Mouse (Mus musculus) embryonic facial prominence, embryonic 14.5 days (tissue): ENCODE measurements around the gene Tuba8. TPM values are rescaled to one million over a fixed set of nuclear protein-coding genes. Genes with fewer than 3 reads are reported as not detected.
A peak's percentile ranks its signal among the peaks of the same experiment; 100 is the strongest.

Source experiments
- ATAC-seq: fragments of 200-750 bp; cut with Nextera tagmentation; 2 replicates; pipeline ENCODE4 v1.8.0; 2017; ENCODE audit warnings: low read depth, moderate number of reproducible peaks, moderate TSS enrichment
- DNase-seq: peaks from one replicate; pipeline ENCODE4 v3.0.0-alpha.2; 2015; ENCODE audit warnings: low spot score
- H3K27ac ChIP-seq: fragments of 300-500 bp; sonication (generic); replicated peaks from 2 replicates; pipeline ENCODE4 v1.5.1; 2014; ENCODE audit warnings: low read depth, mild to moderate bottlenecking, low read length, moderate library complexity
- H3K27me3 ChIP-seq: fragments of 300-500 bp; sonication (generic); replicated peaks from 2 replicates; pipeline ENCODE4 v1.6.1; 2014; ENCODE audit warnings: low read length; ENCODE audit not compliant: control insufficient read depth, insufficient read depth
- H3K36me3 ChIP-seq: fragments of 300-500 bp; sonication (generic); 2 replicates; pipeline ENCODE4 v1.6.1; 2014; ENCODE audit warnings: low read length, mixed read lengths; ENCODE audit not compliant: control insufficient read depth, insufficient read depth
- H3K4me1 ChIP-seq: fragments of 300-500 bp; sonication (generic); 2 replicates; pipeline ENCODE4 v1.6.1; 2014; ENCODE audit warnings: antibody characterized with exemption, low read length; ENCODE audit not compliant: control insufficient read depth, insufficient read depth
- H3K4me2 ChIP-seq: fragments of 300-500 bp; sonication (generic); 2 replicates; pipeline ENCODE4 v1.6.1; 2014; ENCODE audit warnings: low read depth, mild to moderate bottlenecking, low read length, moderate library complexity, mixed read lengths
- H3K4me3 ChIP-seq: fragments of 300-500 bp; sonication (generic); 2 replicates; pipeline ENCODE4 v1.5.1; 2014; ENCODE audit warnings: low read depth, mild to moderate bottlenecking, low read length
- H3K9ac ChIP-seq: fragments of 300-500 bp; sonication (generic); 2 replicates; pipeline ENCODE4 v1.6.1; 2014; ENCODE audit warnings: low read depth, mild to moderate bottlenecking, low read length, moderate library complexity, mixed read lengths
- H3K9me3 ChIP-seq: fragments of 300-500 bp; sonication (generic); 2 replicates; pipeline ENCODE4 v1.6.1; 2016; ENCODE audit warnings: low read length; ENCODE audit not compliant: control insufficient read depth
- WGBS: fragments of 180-500 bp; shearing (Covaris S2); extraction: QIAGEN DNeasy Blood & Tissue Kit; methylation state at CpG from one replicate; pipeline ENCODE4 v1.1.7; 2014; 5-methylcytosine and 5-hydroxymethylcytosine counted together
- polyA plus RNA-seq: library from polyadenylated mRNA; unstranded; fragments of >200 nt; fragmentation: Nextera tagmentation; extraction: Ambion mirVana; gene quantifications from 2 replicates; pipeline ENCODE4 v1.2.1, GENCODE M21; 2014

The Tuba8 gene
- polyA plus RNA-seq, 1 experiment from 2014 or later = 1.9 TPM

DNA sequence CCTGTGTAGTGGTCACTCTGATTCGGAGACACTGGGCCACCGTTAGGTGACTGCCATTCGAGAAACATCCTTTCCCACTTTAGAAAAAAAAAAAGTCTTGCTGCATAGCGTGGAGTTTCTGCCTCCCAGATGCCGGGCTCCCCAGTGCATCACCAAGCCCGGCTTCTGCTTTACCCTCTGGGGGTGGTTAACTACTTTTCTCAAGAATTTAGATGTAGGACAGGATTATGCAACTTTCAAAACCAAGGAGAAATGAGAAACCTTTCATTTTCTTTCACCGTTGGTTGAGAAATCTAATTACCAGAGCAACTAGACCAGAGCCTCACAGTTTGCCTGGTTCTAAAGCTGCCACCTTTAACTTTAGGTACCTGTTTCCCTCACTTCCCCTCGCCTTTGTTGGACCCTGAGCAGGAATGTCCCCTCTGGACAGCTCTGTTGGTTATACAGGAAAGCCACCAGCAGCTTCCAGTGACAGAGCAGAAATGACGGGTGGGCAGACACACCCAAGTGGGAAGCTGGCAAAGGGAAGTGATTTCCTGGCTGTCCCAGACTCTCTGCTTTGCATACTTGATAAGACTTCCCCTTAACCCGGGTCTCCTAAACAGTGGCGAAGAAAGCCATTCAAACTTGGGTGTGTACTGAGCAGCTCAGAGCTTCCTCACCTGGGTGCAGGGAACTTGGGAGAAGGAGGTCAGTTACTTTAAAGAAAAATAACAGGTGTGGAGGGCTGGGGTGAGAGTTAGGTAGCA, 19.1 kb upstream of the Tuba8 start:
- Histone ChIP-seq H3K4me1 (no peaks in the 10 kb centered on the region), H3K9me3 (no peaks in the 10 kb centered on the region), H3K9ac (no peak overlapping the region), H3K27ac (no peak overlapping the region), H3K27me3 (no peaks in the 10 kb centered on the region), H3K4me3 (no peak overlapping the region), H3K4me2 (no peak overlapping the region), H3K36me3 (peaks cover 63% of the 10 kb centered on the region)
- no peak for DNase-seq
- ATAC-seq = no peak
- 73% methylated on average over 11 of the region's 11 CpGs for WGBS

DNA sequence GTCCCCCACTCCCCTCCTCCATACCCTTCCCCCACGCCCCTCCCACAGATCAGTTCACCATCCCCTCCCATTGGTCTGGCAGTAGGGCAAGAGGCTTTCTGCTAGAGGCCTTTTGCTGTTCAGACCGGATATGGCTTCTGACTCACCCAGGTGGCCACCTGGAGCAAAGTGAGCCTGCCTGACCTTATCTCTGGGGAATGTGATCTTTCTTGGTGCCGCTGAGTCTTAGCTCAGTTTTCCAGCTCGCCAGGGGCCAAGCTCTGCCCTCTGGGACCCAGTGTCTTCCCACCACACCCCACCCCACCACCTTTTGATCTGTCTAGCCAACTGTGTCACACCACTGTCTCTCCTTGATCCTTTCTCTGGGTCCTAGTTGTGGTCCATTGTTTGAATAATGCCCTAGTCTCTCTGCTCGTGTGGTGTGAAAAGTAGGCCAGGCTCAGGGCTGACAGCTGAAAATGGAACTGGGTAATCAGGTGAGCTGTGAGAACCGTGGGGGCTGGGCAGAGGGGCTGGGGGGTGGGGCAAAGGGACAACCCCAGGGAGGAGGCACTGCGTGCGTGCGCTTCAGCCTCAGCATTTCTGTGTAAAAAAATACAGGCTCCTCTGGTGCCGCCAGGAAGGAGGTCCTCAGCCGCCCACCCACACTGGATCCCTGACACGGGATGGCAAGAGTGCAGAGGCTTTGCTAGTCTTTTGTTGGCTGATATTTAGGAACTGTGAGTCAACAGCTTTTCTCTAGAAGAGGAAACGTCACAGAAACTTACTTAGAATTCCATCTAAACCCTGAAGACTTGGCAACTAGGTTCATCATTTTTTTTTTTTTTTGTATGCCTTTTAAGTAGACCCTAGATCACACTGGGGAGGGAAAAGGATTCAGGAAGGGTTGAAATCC, 16.2 kb upstream of the Tuba8 start:
- Histone ChIP-seq H3K4me3 (no peak overlapping the region), H3K4me1 (no peaks in the 10 kb centered on the region), H3K9me3 (no peaks in the 10 kb centered on the region), H3K36me3 (peaks cover 52% of the 10 kb centered on the region), H3K27ac (no peak overlapping the region), H3K27me3 (no peaks in the 10 kb centered on the region), H3K9ac (no peak overlapping the region), H3K4me2 (no peak overlapping the region)
- ATAC-seq (0 out of 2 replicates have a peak, but pooled peaks have one; percentile 12), DNase-seq (no peak)
- WGBS = 41% methylated on average over 13 of the region's 13 CpGs

DNA sequence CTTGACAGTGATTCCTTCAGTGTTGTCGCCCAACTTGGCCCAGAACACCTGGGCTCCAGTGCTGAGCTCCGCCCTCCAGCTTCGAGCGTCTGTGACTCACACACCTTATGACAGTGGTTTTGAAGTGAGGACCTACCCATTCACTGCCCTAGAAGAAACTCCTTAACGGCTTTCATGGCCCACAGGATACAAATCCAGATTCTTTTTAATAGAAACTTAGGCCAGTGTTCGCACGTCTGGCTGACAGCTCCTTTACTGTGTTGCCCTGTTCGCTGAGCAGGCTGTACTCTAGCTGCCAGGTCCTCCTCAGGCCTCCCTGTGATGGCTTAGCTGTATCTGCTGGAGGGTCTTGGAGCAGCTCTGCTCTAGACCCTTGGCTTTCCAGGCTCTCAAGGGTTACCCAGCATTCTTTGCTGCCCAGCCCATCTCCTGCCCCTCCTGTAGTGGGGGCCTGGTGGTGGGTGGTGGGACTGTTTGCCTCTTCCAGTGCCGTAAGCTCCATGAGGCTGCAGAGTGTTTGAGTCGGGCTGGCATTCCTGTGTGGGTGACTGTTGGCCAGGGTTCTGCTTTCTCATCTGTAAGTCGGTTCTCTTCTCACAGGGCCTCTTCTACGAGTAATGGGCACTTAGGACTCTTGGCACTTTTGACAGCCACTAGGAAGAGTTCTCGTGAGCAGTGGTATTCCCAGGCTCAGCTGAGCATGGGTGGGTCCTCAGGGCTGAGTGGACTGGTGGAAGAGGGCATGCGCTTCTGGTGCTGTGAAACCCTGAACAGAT, 15.4 kb upstream of the Tuba8 start:
- Histone ChIP-seq H3K4me2 (no peak overlapping the region), H3K9ac (no peak overlapping the region), H3K9me3 (no peaks in the 10 kb centered on the region), H3K36me3 (peaks cover 46% of the 10 kb centered on the region), H3K27ac (no peak overlapping the region), H3K27me3 (no peaks in the 10 kb centered on the region), H3K4me1 (no peaks in the 10 kb centered on the region), H3K4me3 (no peak overlapping the region)
- 76% methylated on average over 14 of the region's 14 CpGs for WGBS
- DNase-seq = no peak
- ATAC-seq = no peak

DNA sequence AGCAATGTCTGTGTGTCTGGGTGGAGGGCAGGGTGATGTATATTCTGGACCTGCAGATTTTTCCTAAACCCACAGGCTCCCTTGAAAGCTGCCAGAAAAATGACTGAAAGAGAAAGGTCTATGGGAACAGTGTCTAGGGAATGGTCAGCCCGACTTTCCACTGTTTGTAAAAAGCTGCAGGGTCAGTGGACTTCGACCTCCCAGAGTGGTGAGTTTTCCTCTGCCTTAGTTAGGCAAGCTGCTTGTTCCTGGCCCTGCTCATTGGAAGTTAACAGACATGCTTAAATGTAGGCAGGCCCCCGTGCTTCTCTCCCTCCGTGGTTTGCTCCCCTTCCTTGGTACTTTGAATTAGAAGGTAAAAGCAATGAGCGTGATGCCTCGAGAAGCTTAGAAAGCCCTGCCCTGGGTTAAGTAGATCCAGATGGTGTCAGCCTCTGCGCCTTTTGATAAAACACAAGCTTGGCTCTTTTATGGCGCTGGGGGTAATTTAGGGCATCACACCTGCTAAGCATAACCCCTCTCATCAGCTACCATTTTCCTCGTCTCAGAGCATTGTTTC, 12.6 kb upstream of the Tuba8 start:
- ATAC-seq (no peak), DNase-seq (no peak)
- no peak overlapping the region for H3K9ac ChIP-seq
- H3K36me3 ChIP-seq = peaks cover 28% of the 10 kb centered on the region; the same call in 1 of the 2 replicates
- 31% methylated on average over 9 of the region's 9 CpGs for WGBS
- no peaks in the 10 kb centered on the region for H3K9me3 ChIP-seq
- H3K27ac ChIP-seq = no peak overlapping the region
- no peak overlapping the region for H3K4me3 ChIP-seq
- no peaks in the 10 kb centered on the region for H3K4me1 ChIP-seq
- H3K4me2 ChIP-seq = no peak overlapping the region
- no peaks in the 10 kb centered on the region for H3K27me3 ChIP-seq

DNA sequence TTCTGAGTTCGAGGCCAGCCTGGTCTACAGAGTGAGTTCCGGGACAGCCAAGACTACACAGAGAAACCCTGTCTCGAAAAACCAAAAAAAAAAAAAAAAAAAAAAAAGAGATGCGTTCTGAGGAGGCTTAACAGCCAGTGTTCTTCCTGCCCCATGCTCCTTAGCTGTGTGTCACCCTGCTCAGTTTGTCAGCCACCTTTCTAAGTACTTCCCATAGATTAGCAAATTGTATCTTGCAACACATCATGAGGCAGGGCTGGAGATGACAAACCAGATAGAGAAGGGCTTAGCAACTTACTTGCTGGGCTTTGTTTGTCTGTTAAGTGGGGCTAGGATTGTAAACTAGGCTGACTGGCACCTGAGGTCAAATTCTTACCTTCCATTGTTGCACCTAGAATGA, 10.0 kb upstream of the Tuba8 start:
- DNase-seq (no peak), ATAC-seq (no peak)
- H3K27me3 ChIP-seq = no peaks in the 10 kb centered on the region
- WGBS = 82% methylated on average over 4 of the region's 4 CpGs
- 0 out of 2 replicates have a peak, but pooled peaks cover 9% of the 10 kb centered on the region for H3K36me3 ChIP-seq
- no peak overlapping the region for H3K27ac ChIP-seq
- no peak overlapping the region for H3K9ac ChIP-seq
- H3K9me3 ChIP-seq = no peaks in the 10 kb centered on the region
- H3K4me3 ChIP-seq = no peak overlapping the region
- H3K4me1 ChIP-seq = no peaks in the 10 kb centered on the region
- no peak overlapping the region for H3K4me2 ChIP-seq

DNA sequence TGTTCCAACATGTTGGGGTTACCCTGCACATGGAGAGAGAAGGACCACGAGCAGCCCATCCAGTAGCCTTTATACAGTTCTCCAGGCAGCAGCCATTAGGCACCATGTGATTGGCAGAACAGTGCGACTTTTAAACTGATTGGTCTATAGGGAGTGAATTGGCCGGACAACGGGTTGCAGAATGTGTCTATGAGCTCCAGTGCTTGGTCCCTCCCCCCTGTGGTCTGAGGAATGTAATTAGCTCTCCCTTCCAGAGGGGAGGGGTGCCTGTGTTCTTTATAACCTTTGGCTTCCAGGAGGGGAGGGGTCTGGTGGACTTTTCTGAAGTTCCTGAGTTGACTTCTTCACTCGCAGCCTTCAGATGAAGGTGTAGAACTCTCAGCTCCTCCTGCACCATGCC, 8.5 kb upstream of the Tuba8 start:
- H3K4me3 ChIP-seq = no peak overlapping the region
- no peak overlapping the region for H3K27ac ChIP-seq
- H3K9me3 ChIP-seq = no peaks in the 10 kb centered on the region
- H3K27me3 ChIP-seq = no peaks in the 10 kb centered on the region
- no peaks in the 10 kb centered on the region for H3K36me3 ChIP-seq
- 67% methylated on average over 5 of the region's 5 CpGs for WGBS
- no peak overlapping the region for H3K9ac ChIP-seq
- DNase-seq (no peak), ATAC-seq (no peak)
- H3K4me1 ChIP-seq = no peaks in the 10 kb centered on the region
- no peak overlapping the region for H3K4me2 ChIP-seq

DNA sequence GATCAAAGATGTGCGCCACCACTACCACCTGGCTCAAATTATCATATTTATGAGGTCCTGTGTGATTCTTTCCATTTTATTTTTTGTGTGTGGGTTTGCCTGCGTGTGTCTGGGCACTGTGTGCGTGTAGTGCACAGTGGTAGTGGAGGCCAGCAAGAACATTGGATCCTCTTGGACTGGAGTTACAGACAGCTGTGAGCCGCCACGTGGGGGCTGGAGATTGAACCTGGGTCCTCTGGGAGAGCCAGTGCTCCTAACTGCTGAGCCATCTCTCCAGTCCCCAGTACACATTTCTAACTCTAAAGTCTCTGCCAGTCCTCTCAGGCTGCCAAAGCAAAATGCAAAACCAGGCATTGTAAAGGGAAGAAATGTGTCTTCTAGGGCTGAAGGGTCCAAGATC, 4.0 kb upstream of the Tuba8 start:
- Histone ChIP-seq H3K9me3 (no peaks in the 10 kb centered on the region), H3K4me2 (no peak overlapping the region), H3K36me3 (no peaks in the 10 kb centered on the region), H3K4me3 (no peak overlapping the region), H3K27ac (no peak overlapping the region), H3K4me1 (peaks cover 9% of the 10 kb centered on the region), H3K27me3 (peaks cover 24% of the 10 kb centered on the region), H3K9ac (no peak overlapping the region)
- WGBS = 85% methylated on average over 5 of the region's 5 CpGs
- DNase-seq (no peak), ATAC-seq (no peak)

DNA sequence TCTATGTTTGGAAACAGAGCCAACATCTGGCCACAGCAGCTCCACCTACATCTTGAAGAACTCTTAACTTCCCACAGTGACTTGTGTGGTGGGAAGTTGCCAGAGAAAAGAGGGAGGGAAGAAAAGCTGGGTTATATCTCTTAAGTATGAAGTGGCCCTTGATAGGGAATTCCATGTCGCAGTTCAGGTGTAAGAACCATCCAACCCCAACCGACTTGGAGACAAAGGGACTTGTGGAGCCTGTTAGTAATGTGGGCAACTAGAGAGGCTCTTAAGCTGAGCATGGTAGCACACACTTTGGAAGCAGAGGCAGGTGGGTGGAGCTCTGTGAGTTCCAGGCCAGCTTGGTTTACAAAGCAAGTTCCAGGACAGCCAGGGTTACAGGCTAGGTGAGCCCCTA, 912 bp upstream of the Tuba8 start:
- peaks cover 30% of the 10 kb centered on the region for H3K27me3 ChIP-seq
- no peak overlapping the region for H3K4me3 ChIP-seq
- no peak overlapping the region for H3K9ac ChIP-seq
- H3K36me3 ChIP-seq = no peaks in the 10 kb centered on the region
- no peaks in the 10 kb centered on the region for H3K9me3 ChIP-seq
- 79% methylated on average over 2 of the region's 2 CpGs for WGBS
- ATAC-seq (no peak), DNase-seq (no peak)
- no peak overlapping the region for H3K4me2 ChIP-seq
- H3K27ac ChIP-seq = no peak overlapping the region
- H3K4me1 ChIP-seq = peaks cover 9% of the 10 kb centered on the region
